Mouse (Mus musculus) common myeloid progenitor, adult 5-6 weeks (primary cell): ENCODE measurements at regions not wholly inside any gene's neighbourhood (a gene's known extent, or its start where the extent isn't known, plus 50 kb on each side); places are given as distances from the start of the nearest gene placed in this dataset.
"Not testable (repeated sequence)": the region's sequence is repeated elsewhere in the genome, so short reads cannot be mapped to it uniquely, and the experiment has no call there.

Source experiments
- ATAC-seq: replicated peaks from 2 replicates; pipeline ENCODE4 v1.8.0; 2016; ENCODE audit warnings: low read depth, mild to moderate bottlenecking, moderate TSS enrichment, inconsistent platforms; ENCODE audit not compliant: poor library complexity, severe bottlenecking

- no peak for ATAC-seq
Observed at GRCm38 (mm10) chr5:28784339-28784966, 317.4 kb upstream of the Shh start.

GRCm38 (mm10) chr5:28775648-28776359, 308.7 kb upstream of the Shh start:
- no peak for ATAC-seq

GRCm38 (mm10) chr5:28771796-28772195, 304.7 kb upstream of the Shh start:
- no peak for ATAC-seq

GRCm38 (mm10) chr5:28756171-28756948, 289.3 kb upstream of the Shh start:
- ATAC-seq = no peak

GRCm38 (mm10) chr5:28751821-28752220, 284.8 kb upstream of the Shh start:
- not testable (repeated sequence) for ATAC-seq

- no peak for ATAC-seq
Observed at GRCm38 (mm10) chr5:28734768-28735167, 267.7 kb upstream of the Shh start.

- ATAC-seq = no peak
Observed at GRCm38 (mm10) chr5:28722067-28722466, 255.0 kb upstream of the Shh start.

GRCm38 (mm10) chr5:28714978-28715377, 247.9 kb upstream of the Shh start:
- ATAC-seq = no peak

GRCm38 (mm10) chr5:28710517-28710916, 243.5 kb upstream of the Shh start:
- no peak for ATAC-seq

- no peak for ATAC-seq
Observed at GRCm38 (mm10) chr5:28709626-28710025, 242.6 kb upstream of the Shh start.

- ATAC-seq = no peak
Observed at GRCm38 (mm10) chr5:28704359-28704758, 237.3 kb upstream of the Shh start.

GRCm38 (mm10) chr5:28696966-28697365, 229.9 kb upstream of the Shh start:
- no peak for ATAC-seq

GRCm38 (mm10) chr5:28690110-28690509, 223.1 kb upstream of the Shh start:
- ATAC-seq = no peak

GRCm38 (mm10) chr5:28689651-28690050, 222.6 kb upstream of the Shh start:
- no peak for ATAC-seq

GRCm38 (mm10) chr5:28689136-28689535, 222.1 kb upstream of the Shh start:
- no peak for ATAC-seq

GRCm38 (mm10) chr5:28682821-28683220, 215.8 kb upstream of the Shh start:
- ATAC-seq = no peak

GRCm38 (mm10) chr5:28680311-28680710, 213.3 kb upstream of the Shh start:
- no peak for ATAC-seq

GRCm38 (mm10) chr5:28679761-28680160, 212.7 kb upstream of the Shh start:
- no peak for ATAC-seq

GRCm38 (mm10) chr5:28630186-28630585, 163.1 kb upstream of the Shh start:
- no peak for ATAC-seq

- ATAC-seq = no peak
Observed at GRCm38 (mm10) chr5:28611885-28612284, 144.8 kb upstream of the Shh start.
